Mouse (Mus musculus) hindbrain, embryonic 15.5 days (tissue): ENCODE measurements around the gene 1810010H24Rik. TPM values are rescaled to one million over a fixed set of nuclear protein-coding genes. Genes with fewer than 3 reads are reported as not detected.

ENCODE experiments used
- ATAC-seq: fragments of 200-750 bp; cut with Nextera tagmentation; 2 replicates; pipeline ENCODE4 v1.8.0; 2017; ENCODE audit warnings: low read depth, moderate number of reproducible peaks, moderate TSS enrichment; ENCODE audit not compliant: low FRiP score
- H3K27ac ChIP-seq: fragments of 300-500 bp; sonication (generic); replicated peaks from 2 replicates; pipeline ENCODE4 v1.5.1; 2015; ENCODE audit warnings: mild to moderate bottlenecking, inconsistent platforms
- H3K27me3 ChIP-seq: fragments of 300-500 bp; sonication (generic); 2 replicates; pipeline ENCODE4 v1.6.1; 2015; ENCODE audit warnings: control low read depth, inconsistent platforms
- H3K36me3 ChIP-seq: fragments of 300-500 bp; sonication (generic); 2 replicates; pipeline ENCODE4 v1.6.1; 2015; ENCODE audit warnings: control low read depth, inconsistent platforms
- H3K4me1 ChIP-seq: fragments of 300-500 bp; sonication (generic); replicated peaks from 2 replicates; pipeline ENCODE4 v1.6.1; 2015; ENCODE audit warnings: control low read depth, inconsistent platforms
- H3K4me2 ChIP-seq: fragments of 300-500 bp; sonication (generic); 2 replicates; pipeline ENCODE4 v1.6.1; 2015; ENCODE audit warnings: moderate library complexity, mild to moderate bottlenecking, inconsistent platforms
- H3K4me3 ChIP-seq: fragments of 300-500 bp; sonication (generic); 2 replicates; pipeline ENCODE4 v1.5.1; 2015; ENCODE audit warnings: mild to moderate bottlenecking, inconsistent platforms
- H3K9ac ChIP-seq: fragments of 300-500 bp; sonication (generic); 2 replicates; pipeline ENCODE4 v1.6.1; 2015; ENCODE audit warnings: inconsistent platforms
- H3K9me3 ChIP-seq: fragments of 300-500 bp; sonication (generic); 2 replicates; pipeline ENCODE4 v1.6.1; 2016; ENCODE audit warnings: control low read depth, inconsistent platforms
- WGBS: fragments of 180-500 bp; shearing (Covaris S2); methylation state at CpG from one replicate; pipeline ENCODE4 v1.1.7; 2015; 5-methylcytosine and 5-hydroxymethylcytosine counted together
- polyA plus RNA-seq: library from polyadenylated mRNA; unstranded; fragments of >200 nt; fragmentation: Nextera tagmentation; extraction: Ambion mirVana; gene quantifications from 2 replicates; pipeline ENCODE4 v1.2.1, GENCODE M21; 2015

The 1810010H24Rik gene
- polyA plus RNA-seq, 1 experiment from 2014 or later, result 6.3 TPM

GRCm38 (mm10) chr11:106999151-106999948 lies 26.1 kb upstream of the 1810010H24Rik start, which contains the start of gene Kpna2:
Gene Kpna2, minus strand, starts transcription at chr11:106999541.
- Histone ChIP-seq H3K9me3 (no peaks in the 10 kb centered on the region), H3K4me3 (peak within 1 kb of the TSS; percentile 93), H3K4me1 (peaks cover 14% of the 10 kb centered on the region), H3K27ac (peak within 1 kb of the TSS; percentile 89), H3K9ac (peak within 1 kb of the TSS; percentile 74), H3K36me3 (peaks cover 25% of the 10 kb centered on the region), H3K4me2 (peak within 1 kb of the TSS; percentile 63), H3K27me3 (no peaks in the 10 kb centered on the region)
- ATAC-seq, result peak; percentile 94
- under 1% methylated on average over 61 of the region's 62 CpGs for WGBS

- Histone ChIP-seq H3K4me1 (peaks cover 14% of the 10 kb centered on the region), H3K36me3 (peaks cover 18% of the 10 kb centered on the region), H3K4me3 (peak overlapping the region; percentile 93), H3K27ac (peak overlapping the region; percentile 89), H3K27me3 (no peaks in the 10 kb centered on the region), H3K9ac (peak overlapping the region; percentile 65), H3K9me3 (no peaks in the 10 kb centered on the region), H3K4me2 (peak overlapping the region; percentile 63)
- 83% methylated on average over 9 of the region's 9 CpGs for WGBS
- no peak for ATAC-seq
Measured at GRCm38 (mm10) chr11:106999949-107000513, 25.4 kb upstream of the 1810010H24Rik start.

GRCm38 (mm10) chr11:107001760-107002675 lies 23.5 kb upstream of the 1810010H24Rik start:
- 40% methylated on average over 8 of the region's 8 CpGs for WGBS
- H3K4me2 ChIP-seq, result no peak overlapping the region
- no peak for ATAC-seq
- H3K9me3 ChIP-seq, result no peaks in the 10 kb centered on the region
- H3K27me3 ChIP-seq, result no peaks in the 10 kb centered on the region
- no peaks in the 10 kb centered on the region for H3K36me3 ChIP-seq
- H3K27ac ChIP-seq, result no peak overlapping the region
- H3K9ac ChIP-seq, result no peak overlapping the region
- peaks cover 14% of the 10 kb centered on the region for H3K4me1 ChIP-seq
- H3K4me3 ChIP-seq, result no peak overlapping the region

- no peaks in the 10 kb centered on the region for H3K27me3 ChIP-seq
- H3K4me2 ChIP-seq, result no peak overlapping the region
- H3K4me3 ChIP-seq, result no peak overlapping the region
- H3K9ac ChIP-seq, result no peak overlapping the region
- no peak for ATAC-seq
- no peak overlapping the region for H3K27ac ChIP-seq
- no peaks in the 10 kb centered on the region for H3K36me3 ChIP-seq
- no peaks in the 10 kb centered on the region for H3K4me1 ChIP-seq
- 92% methylated on average over 1 of the region's 1 CpGs for WGBS
- no peaks in the 10 kb centered on the region for H3K9me3 ChIP-seq
Measured at GRCm38 (mm10) chr11:107005538-107005937, 19.9 kb upstream of the 1810010H24Rik start.

- WGBS, result 98% methylated on average over 3 of the region's 3 CpGs
- no peak overlapping the region for H3K27ac ChIP-seq
Measured at GRCm38 (mm10) chr11:107010447-107010846, 15.0 kb upstream of the 1810010H24Rik start.

GRCm38 (mm10) chr11:107011171-107011570 lies 14.3 kb upstream of the 1810010H24Rik start:
- Histone ChIP-seq H3K4me3 (no peak overlapping the region), H3K27ac (no peak overlapping the region), H3K9me3 (no peaks in the 10 kb centered on the region), H3K4me1 (peaks cover 7% of the 10 kb centered on the region), H3K4me2 (no peak overlapping the region), H3K9ac (no peak overlapping the region), H3K36me3 (no peaks in the 10 kb centered on the region), H3K27me3 (no peaks in the 10 kb centered on the region)
- 76% methylated on average over 7 of the region's 7 CpGs for WGBS
- ATAC-seq, result no peak

More at GRCm38 (mm10) chr11:107010447-107010846, 15.0 kb upstream of the 1810010H24Rik start:
- H3K4me1 ChIP-seq, result peaks cover 7% of the 10 kb centered on the region
- no peaks in the 10 kb centered on the region for H3K27me3 ChIP-seq
- H3K9me3 ChIP-seq, result no peaks in the 10 kb centered on the region
- no peak overlapping the region for H3K4me3 ChIP-seq
- H3K9ac ChIP-seq, result no peak overlapping the region
- H3K4me2 ChIP-seq, result no peak overlapping the region
- no peaks in the 10 kb centered on the region for H3K36me3 ChIP-seq
- ATAC-seq, result no peak

GRCm38 (mm10) chr11:107011669-107012323 lies 13.7 kb upstream of the 1810010H24Rik start:
- Histone ChIP-seq H3K9ac (peak overlapping the region; percentile 68), H3K4me1 (peaks cover 7% of the 10 kb centered on the region), H3K36me3 (no peaks in the 10 kb centered on the region), H3K9me3 (no peaks in the 10 kb centered on the region), H3K4me3 (peak overlapping the region; percentile 71), H3K4me2 (peak overlapping the region; percentile 59), H3K27me3 (no peaks in the 10 kb centered on the region), H3K27ac (peak overlapping the region; percentile 93)
- no peak for ATAC-seq
- WGBS, result 39% methylated on average over 18 of the region's 18 CpGs

GRCm38 (mm10) chr11:107012324-107013017 lies 13.0 kb upstream of the 1810010H24Rik start:
- H3K9ac ChIP-seq, result peak overlapping the region; percentile 68
- H3K27me3 ChIP-seq, result no peaks in the 10 kb centered on the region
- peak overlapping the region; percentile 59 for H3K4me2 ChIP-seq
- under 1% methylated on average over 37 of the region's 37 CpGs for WGBS
- peak overlapping the region; percentile 71 for H3K4me3 ChIP-seq
- peaks cover 7% of the 10 kb centered on the region for H3K4me1 ChIP-seq
- H3K9me3 ChIP-seq, result no peaks in the 10 kb centered on the region
- no peaks in the 10 kb centered on the region for H3K36me3 ChIP-seq
- H3K27ac ChIP-seq, result peak overlapping the region; percentile 93
- ATAC-seq, result peak; percentile 97

- 81% methylated on average over 11 of the region's 11 CpGs for WGBS
Measured at GRCm38 (mm10) chr11:107014020-107014585, 11.4 kb upstream of the 1810010H24Rik start.

GRCm38 (mm10) chr11:107014597-107015309 lies 10.7 kb upstream of the 1810010H24Rik start:
- no peaks in the 10 kb centered on the region for H3K27me3 ChIP-seq
- ATAC-seq, result no peak
- no peaks in the 10 kb centered on the region for H3K36me3 ChIP-seq
- no peak overlapping the region for H3K4me3 ChIP-seq
- no peaks in the 10 kb centered on the region for H3K9me3 ChIP-seq
- H3K4me2 ChIP-seq, result peak overlapping the region; percentile 18; the same call in 1 of the 2 replicates
- H3K9ac ChIP-seq, result no peak overlapping the region
- no peak overlapping the region for H3K27ac ChIP-seq
- H3K4me1 ChIP-seq, result peaks cover 7% of the 10 kb centered on the region
- 48% methylated on average over 14 of the region's 14 CpGs for WGBS

More at GRCm38 (mm10) chr11:107014020-107014585, 11.4 kb upstream of the 1810010H24Rik start:
- Histone ChIP-seq H3K27ac (no peak overlapping the region), H3K36me3 (no peaks in the 10 kb centered on the region), H3K27me3 (no peaks in the 10 kb centered on the region), H3K4me3 (no peak overlapping the region), H3K9ac (no peak overlapping the region), H3K9me3 (no peaks in the 10 kb centered on the region), H3K4me1 (peaks cover 7% of the 10 kb centered on the region), H3K4me2 (no peak overlapping the region)
- no peak for ATAC-seq
